Mouse (Mus musculus): Measurements from ENCODE around the gene Lnpk. TPM values are rescaled to one million over a fixed set of nuclear protein-coding genes. Genes with fewer than 3 reads are reported as not detected.
A peak's percentile ranks its signal among the peaks of the same experiment; 100 is the strongest.

Lnpk gene
- polyA plus RNA-seq (2015; fragmentation: Nextera tagmentation; extraction: Ambion mirVana) = 55.8 TPM in 2 replicates

DNA sequence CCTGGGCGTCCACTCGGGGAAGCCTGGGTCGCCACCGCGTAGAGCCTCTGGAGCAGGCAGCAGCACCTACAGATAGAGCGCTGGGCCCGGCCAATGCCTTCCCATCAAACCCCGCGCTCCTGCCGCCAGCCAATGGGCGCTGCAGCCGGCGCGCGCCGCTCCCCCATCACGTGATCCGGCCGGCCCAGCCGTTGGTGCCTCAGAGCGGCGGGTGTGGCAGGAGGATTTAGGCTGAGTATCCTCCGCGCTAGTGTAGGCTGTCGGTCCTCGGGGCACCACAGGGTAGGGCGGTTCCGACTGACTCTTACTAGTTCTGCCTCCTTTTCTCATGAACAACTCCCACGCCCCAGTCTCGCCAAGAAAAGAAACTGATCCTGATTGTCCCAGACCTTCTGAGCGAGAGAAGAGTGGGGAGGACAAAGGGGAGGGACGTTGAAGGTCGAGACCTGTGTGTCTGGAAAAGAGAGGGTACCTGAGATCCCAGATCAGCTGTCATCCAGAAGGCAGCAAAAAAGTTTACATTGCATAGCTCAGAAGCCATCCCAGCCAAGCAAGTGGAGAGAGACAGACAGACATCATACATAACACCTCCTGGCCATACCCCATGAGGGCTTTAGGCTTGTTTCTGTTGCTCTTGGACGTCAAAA, at the start of gene Lnpk:
Lnpk (minus strand) TSS at position 593 of the 647 bp plus-strand sequence.
- H3K4me3 ChIP-seq = peak within 1 kb of the TSS; percentile 99
- H3K4me1 ChIP-seq (replicated peaks) = peaks cover 15% of the 10 kb centered on the region
- peak within 1 kb of the TSS; percentile 96 for H3K9ac ChIP-seq
- WGBS = under 1% methylated on average over 34 of the region's 34 CpGs
- ATAC-seq (ENCODE audit: low FRiP score) = peak; percentile 99
- peak within 1 kb of the TSS; percentile 92 for H3K27ac ChIP-seq
- H3K36me3 ChIP-seq = no peaks in the 10 kb centered on the region
- H3K27me3 ChIP-seq = no peaks in the 10 kb centered on the region
- H3K4me2 ChIP-seq = peak within 1 kb of the TSS; percentile 86
- H3K9me3 ChIP-seq = no peaks in the 10 kb centered on the region

GRCm38 (mm10) chr2:74620368-74620767, 41.1 kb upstream of the Lnpk start:
- H3K27me3 ChIP-seq = no peaks in the 10 kb centered on the region
- H3K36me3 ChIP-seq = no peaks in the 10 kb centered on the region
- WGBS = 89% methylated on average over 10 of the region's 10 CpGs
- no peak for ATAC-seq (ENCODE audit: low FRiP score)
- no peak overlapping the region for H3K9ac ChIP-seq
- H3K27ac ChIP-seq = no peak overlapping the region
- no peaks in the 10 kb centered on the region for H3K4me1 ChIP-seq (replicated peaks)
- no peaks in the 10 kb centered on the region for H3K9me3 ChIP-seq
- no peak overlapping the region for H3K4me2 ChIP-seq
- no peak overlapping the region for H3K4me3 ChIP-seq

DNA sequence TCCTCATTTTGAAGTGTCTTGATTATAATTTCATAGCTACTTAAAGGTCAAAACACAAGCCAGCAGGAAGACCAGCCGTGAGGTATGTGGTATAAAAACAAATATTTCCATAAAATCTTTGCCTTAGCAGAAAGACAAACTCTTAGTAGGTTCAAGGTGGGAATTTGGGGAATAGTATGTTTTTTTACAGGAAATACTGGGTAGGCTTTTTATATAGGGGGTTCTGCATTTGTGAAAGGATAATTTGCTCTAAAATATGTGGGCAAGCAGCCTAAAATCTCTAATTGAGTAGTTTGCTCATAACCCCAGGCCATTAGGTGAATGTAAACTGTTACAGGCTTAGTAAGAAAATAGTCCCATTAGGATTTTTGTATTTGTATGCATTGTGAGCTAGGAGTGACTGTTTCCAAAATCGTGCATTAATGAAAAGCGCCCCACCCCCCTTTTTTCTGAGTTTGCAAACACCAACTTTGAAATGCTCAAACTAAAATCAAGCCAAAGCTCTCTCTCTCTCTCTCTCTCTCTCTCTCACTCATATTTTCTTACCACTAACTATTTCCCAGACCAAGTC, 40.5 kb upstream of the Lnpk start:
- WGBS = 94% methylated on average over 3 of the region's 3 CpGs
- Histone ChIP-seq H3K4me2 (no peak overlapping the region), H3K9ac (no peak overlapping the region), H3K4me1 (replicated peaks) (no peaks in the 10 kb centered on the region), H3K36me3 (no peaks in the 10 kb centered on the region), H3K9me3 (no peaks in the 10 kb centered on the region), H3K27me3 (no peaks in the 10 kb centered on the region), H3K4me3 (no peak overlapping the region), H3K27ac (no peak overlapping the region)
- ATAC-seq (ENCODE audit: low FRiP score) = no peak

DNA sequence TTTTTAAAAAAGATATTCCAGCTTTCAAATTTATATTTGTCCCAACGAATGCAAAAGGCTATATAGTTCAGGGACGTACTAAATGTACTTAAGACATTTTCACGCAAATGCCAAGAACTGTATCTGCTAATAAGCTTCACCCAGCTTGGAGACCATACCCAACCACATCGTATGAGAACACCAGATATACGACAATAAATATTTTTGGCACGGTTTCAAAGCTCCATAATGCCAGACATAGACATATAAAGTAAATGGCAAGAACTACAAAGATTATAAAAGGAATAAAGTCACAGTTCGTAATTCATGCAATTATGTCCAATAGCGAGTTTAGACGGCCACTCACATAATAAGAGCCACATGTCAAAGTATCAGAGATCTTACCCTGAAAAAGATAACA, 38.5 kb upstream of the Lnpk start:
- H3K4me1 ChIP-seq (replicated peaks) = no peaks in the 10 kb centered on the region
- no peaks in the 10 kb centered on the region for H3K9me3 ChIP-seq
- H3K36me3 ChIP-seq = no peaks in the 10 kb centered on the region
- H3K9ac ChIP-seq = no peak overlapping the region
- ATAC-seq (ENCODE audit: low FRiP score) = no peak
- H3K27ac ChIP-seq = no peak overlapping the region
- no peak overlapping the region for H3K4me3 ChIP-seq
- no peaks in the 10 kb centered on the region for H3K27me3 ChIP-seq
- H3K4me2 ChIP-seq = no peak overlapping the region
- WGBS = 84% methylated on average over 9 of the region's 9 CpGs

DNA sequence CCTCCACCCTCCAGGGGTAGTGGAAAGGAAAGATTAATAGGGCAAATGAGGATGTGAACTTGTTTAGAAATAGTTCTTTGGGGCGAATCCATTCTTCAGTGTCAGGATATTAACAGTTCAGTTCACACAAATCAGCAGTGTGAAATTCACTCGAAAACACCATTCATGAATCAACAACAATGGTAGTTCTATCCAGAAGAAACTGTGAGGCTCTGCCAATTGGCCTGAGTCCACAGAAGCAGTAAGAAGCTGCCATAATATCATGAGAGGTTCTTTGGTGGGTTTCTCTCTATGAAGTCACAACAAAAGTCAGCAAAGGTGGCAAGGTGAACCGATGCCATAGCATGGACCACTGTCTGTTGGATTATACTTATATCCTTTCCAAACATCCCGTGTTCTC, 32.2 kb upstream of the Lnpk start:
- 78% methylated on average over 4 of the region's 4 CpGs for WGBS
- no peaks in the 10 kb centered on the region for H3K27me3 ChIP-seq
- no peak overlapping the region for H3K4me2 ChIP-seq
- no peaks in the 10 kb centered on the region for H3K4me1 ChIP-seq (replicated peaks)
- no peak for ATAC-seq (ENCODE audit: low FRiP score)
- no peaks in the 10 kb centered on the region for H3K36me3 ChIP-seq
- H3K9ac ChIP-seq = no peak overlapping the region
- H3K4me3 ChIP-seq = no peak overlapping the region
- no peaks in the 10 kb centered on the region for H3K9me3 ChIP-seq
- H3K27ac ChIP-seq = no peak overlapping the region

DNA sequence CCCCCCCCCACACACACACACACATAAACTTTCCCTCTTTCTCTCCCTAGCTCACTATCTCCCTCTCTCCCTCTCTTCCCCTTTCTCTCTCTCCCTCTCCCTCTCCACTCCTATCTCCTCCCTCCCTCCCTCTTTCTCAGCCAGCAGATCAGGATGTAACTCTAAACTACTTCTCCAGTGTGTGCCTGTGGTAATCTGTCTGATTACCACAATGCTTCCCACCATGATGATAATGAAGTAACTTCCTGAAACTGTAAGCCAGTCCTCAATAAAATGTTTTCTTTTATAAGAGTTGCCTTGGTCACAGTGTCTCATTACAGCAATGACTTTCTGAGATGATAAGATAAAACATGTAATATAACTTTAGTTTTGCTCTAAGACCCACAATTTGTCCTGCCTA, 30.1 kb upstream of the Lnpk start:
- H3K4me3 ChIP-seq = no peak overlapping the region
- no peaks in the 10 kb centered on the region for H3K4me1 ChIP-seq (replicated peaks)
- H3K36me3 ChIP-seq = no peaks in the 10 kb centered on the region
- no peaks in the 10 kb centered on the region for H3K27me3 ChIP-seq
- no peak overlapping the region for H3K27ac ChIP-seq
- no peak overlapping the region for H3K4me2 ChIP-seq
- no peaks in the 10 kb centered on the region for H3K9me3 ChIP-seq
- ATAC-seq (ENCODE audit: low FRiP score) = no peak
- H3K9ac ChIP-seq = no peak overlapping the region

DNA sequence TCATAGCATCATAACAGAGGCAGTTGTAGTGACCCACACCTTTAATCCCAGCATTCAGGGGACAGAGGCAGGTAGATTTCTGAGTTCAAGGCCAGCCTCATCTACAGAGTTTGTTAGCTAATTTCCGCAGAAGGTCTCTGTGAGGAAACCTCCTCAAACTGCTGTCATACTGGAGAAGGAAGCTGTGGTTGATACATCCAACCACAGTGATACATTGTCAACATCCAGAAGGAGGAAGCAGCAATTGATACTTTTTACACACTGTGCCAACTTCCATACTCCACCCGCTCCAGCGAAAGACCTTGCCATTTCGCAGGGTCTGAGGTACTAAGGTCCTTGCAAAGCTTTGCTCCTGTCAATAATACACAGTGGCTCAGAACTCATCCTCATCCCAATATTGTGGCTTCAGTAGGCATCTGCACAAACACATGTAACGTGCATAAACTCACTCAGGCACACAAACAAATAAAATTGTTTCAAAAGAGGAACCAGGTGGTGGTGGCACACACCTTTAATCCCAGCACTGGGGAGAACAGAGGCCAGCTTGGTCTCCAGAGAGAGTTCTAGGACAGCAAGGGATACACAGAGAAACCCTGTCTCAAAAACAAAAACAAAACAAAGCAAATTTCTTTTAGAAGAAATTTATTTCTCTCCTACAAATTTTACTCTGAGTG, 27.0 kb upstream of the Lnpk start:
- no peak overlapping the region for H3K4me2 ChIP-seq
- H3K27me3 ChIP-seq = no peaks in the 10 kb centered on the region
- no peaks in the 10 kb centered on the region for H3K4me1 ChIP-seq (replicated peaks)
- H3K9ac ChIP-seq = no peak overlapping the region
- ATAC-seq (ENCODE audit: low FRiP score) = no peak
- no peak overlapping the region for H3K27ac ChIP-seq
- 88% methylated on average over 5 of the region's 5 CpGs for WGBS
- H3K36me3 ChIP-seq = no peaks in the 10 kb centered on the region
- no peak overlapping the region for H3K4me3 ChIP-seq
- no peaks in the 10 kb centered on the region for H3K9me3 ChIP-seq

GRCm38 (mm10) chr2:74604011-74604410, 24.8 kb upstream of the Lnpk start:
- H3K27me3 ChIP-seq = no peaks in the 10 kb centered on the region
- no peak for ATAC-seq (ENCODE audit: low FRiP score)
- H3K4me2 ChIP-seq = no peak overlapping the region
- 17% methylated on average over 3 of the region's 3 CpGs for WGBS
- no peak overlapping the region for H3K9ac ChIP-seq
- H3K36me3 ChIP-seq = no peaks in the 10 kb centered on the region
- no peak overlapping the region for H3K27ac ChIP-seq
- H3K9me3 ChIP-seq = no peaks in the 10 kb centered on the region
- H3K4me3 ChIP-seq = no peak overlapping the region
- H3K4me1 ChIP-seq (replicated peaks) = no peaks in the 10 kb centered on the region

DNA sequence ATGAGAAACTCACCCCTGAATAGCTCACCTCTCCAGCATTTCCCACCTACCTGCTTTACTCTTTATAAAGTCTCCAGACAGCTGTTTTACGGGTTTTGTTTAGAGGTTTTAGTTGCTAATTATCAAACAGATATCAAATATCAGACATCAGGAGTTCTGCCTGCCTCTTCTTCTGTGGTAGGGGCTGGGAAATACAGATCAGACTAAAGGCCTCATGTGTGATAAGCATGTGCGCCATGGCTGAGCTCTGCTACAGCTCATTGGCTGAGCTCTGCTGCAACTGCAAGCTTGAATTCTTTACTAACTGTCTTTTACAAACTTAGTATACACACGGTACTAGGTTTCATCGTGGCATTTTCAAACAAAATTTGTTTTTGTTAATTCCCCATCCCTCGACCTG, 23.2 kb upstream of the Lnpk start:
- Histone ChIP-seq H3K27ac (no peak overlapping the region), H3K27me3 (no peaks in the 10 kb centered on the region), H3K36me3 (no peaks in the 10 kb centered on the region), H3K4me2 (no peak overlapping the region), H3K9me3 (no peaks in the 10 kb centered on the region), H3K4me1 (replicated peaks) (no peaks in the 10 kb centered on the region), H3K4me3 (no peak overlapping the region), H3K9ac (no peak overlapping the region)
- 89% methylated on average over 5 of the region's 5 CpGs for WGBS
- ATAC-seq (ENCODE audit: low FRiP score) = no peak

GRCm38 (mm10) chr2:74597169-74597568, 17.9 kb upstream of the Lnpk start:
- H3K27me3 ChIP-seq = no peaks in the 10 kb centered on the region
- H3K36me3 ChIP-seq = no peaks in the 10 kb centered on the region
- no peak overlapping the region for H3K4me2 ChIP-seq
- no peaks in the 10 kb centered on the region for H3K4me1 ChIP-seq (replicated peaks)
- no peak overlapping the region for H3K9ac ChIP-seq
- no peak overlapping the region for H3K4me3 ChIP-seq
- H3K27ac ChIP-seq = no peak overlapping the region
- H3K9me3 ChIP-seq = no peaks in the 10 kb centered on the region
- no peak for ATAC-seq (ENCODE audit: low FRiP score)
- WGBS = 87% methylated on average over 3 of the region's 3 CpGs

- H3K27me3 ChIP-seq = no peaks in the 10 kb centered on the region
- no peak for ATAC-seq (ENCODE audit: low FRiP score)
- no peak overlapping the region for H3K27ac ChIP-seq
- no peak overlapping the region for H3K4me2 ChIP-seq
- H3K4me3 ChIP-seq = no peak overlapping the region
- H3K9ac ChIP-seq = no peak overlapping the region
- no peaks in the 10 kb centered on the region for H3K4me1 ChIP-seq (replicated peaks)
- H3K9me3 ChIP-seq = no peaks in the 10 kb centered on the region
- no peaks in the 10 kb centered on the region for H3K36me3 ChIP-seq
These were observed 16.9 kb upstream of the Lnpk start for GRCm38 (mm10) chr2:74596094-74596493.

DNA sequence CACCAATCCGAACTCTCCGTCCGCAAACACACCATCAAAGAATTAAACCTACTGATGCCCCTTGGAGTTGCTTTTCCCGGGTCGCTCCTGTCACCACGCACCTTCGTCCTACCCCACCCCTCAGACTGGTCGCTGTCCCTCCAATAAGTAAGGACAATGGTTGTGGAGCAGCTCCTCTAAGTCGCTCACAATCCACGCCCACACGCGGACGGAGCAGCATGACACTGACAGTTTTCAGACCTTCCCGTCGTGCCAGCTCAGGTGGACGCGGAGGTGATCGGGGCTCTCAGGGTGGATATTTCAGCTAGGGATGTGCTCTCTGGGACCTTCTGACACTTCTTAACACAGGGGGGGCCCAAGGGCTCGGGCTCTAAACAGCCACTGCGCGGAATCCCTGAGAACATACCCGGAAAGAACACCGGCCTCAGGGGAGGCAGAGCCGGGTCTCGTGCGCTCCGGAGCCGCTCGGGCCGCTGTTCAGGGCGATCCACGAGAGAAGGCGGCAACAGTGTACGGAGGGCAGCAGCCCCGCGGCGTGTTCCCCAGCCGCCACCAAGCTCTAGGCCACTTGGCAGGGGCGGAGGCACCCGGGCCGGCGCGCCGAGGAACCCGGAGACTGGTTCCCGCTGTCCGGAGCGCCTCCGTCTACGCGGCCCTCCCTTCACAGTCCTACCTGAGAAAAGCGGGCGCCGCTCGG, 941 bp downstream of the Lnpk start:
- Histone ChIP-seq H3K27me3 (no peaks in the 10 kb centered on the region), H3K4me1 (replicated peaks) (peaks cover 15% of the 10 kb centered on the region), H3K4me2 (peak overlapping the region; percentile 86), H3K4me3 (peak overlapping the region; percentile 99), H3K27ac (peak overlapping the region; percentile 92), H3K36me3 (no peaks in the 10 kb centered on the region), H3K9me3 (no peaks in the 10 kb centered on the region), H3K9ac (peak overlapping the region; percentile 96)
- ATAC-seq (ENCODE audit: low FRiP score) = peak; percentile 91
- under 1% methylated on average over 44 of the region's 55 CpGs for WGBS

Data from hindbrain, embryonic 13.5 days (tissue).